Mouse (Mus musculus) right cerebral cortex, postnatal 4 days (tissue): ENCODE data around the gene Cmip.

Experiments
- DNase-seq: peaks from one replicate; pipeline ENCODE4 v3.0.0-alpha.2; 2022

The Cmip gene

GRCm38 (mm10) chr8:117300188-117300587, 43.3 kb downstream of the Cmip start:
- DNase-seq, result no peak

GRCm38 (mm10) chr8:117301457-117302041, 44.7 kb downstream of the Cmip start:
- no peak for DNase-seq

- DNase-seq, result no peak
These were observed 45.2 kb downstream of the Cmip start for GRCm38 (mm10) chr8:117302072-117302471.

GRCm38 (mm10) chr8:117303666-117304065, 46.8 kb downstream of the Cmip start:
- DNase-seq, result no peak

GRCm38 (mm10) chr8:117305405-117305804, 48.5 kb downstream of the Cmip start:
- no peak for DNase-seq

DNA sequence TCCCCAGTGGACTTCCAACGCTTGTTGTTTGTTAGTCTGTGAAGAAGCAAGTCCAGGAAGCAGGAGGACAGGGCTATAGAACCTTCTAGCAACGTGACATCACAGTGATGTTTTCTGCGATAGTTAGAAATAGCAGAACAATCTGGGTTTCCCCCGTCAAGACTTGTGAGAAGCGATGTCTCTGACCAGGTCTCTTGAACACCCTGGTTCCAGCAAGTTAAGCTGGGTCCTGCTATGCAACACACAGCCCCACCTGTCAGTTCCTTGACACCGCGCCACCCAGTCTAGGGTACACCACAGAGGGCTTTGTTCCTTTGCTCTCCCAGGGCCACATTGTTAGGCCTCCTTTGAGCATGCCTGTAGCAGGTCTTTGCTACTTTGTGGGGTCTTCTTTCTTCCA, 49.9 kb downstream of the Cmip start:
- DNase-seq, result no peak

GRCm38 (mm10) chr8:117307221-117307620, 50.4 kb downstream of the Cmip start:
- no peak for DNase-seq

GRCm38 (mm10) chr8:117308303-117309095, 51.6 kb downstream of the Cmip start:
- DNase-seq, result no peak

GRCm38 (mm10) chr8:117309653-117310274, 52.9 kb downstream of the Cmip start:
- DNase-seq, result no peak

DNA sequence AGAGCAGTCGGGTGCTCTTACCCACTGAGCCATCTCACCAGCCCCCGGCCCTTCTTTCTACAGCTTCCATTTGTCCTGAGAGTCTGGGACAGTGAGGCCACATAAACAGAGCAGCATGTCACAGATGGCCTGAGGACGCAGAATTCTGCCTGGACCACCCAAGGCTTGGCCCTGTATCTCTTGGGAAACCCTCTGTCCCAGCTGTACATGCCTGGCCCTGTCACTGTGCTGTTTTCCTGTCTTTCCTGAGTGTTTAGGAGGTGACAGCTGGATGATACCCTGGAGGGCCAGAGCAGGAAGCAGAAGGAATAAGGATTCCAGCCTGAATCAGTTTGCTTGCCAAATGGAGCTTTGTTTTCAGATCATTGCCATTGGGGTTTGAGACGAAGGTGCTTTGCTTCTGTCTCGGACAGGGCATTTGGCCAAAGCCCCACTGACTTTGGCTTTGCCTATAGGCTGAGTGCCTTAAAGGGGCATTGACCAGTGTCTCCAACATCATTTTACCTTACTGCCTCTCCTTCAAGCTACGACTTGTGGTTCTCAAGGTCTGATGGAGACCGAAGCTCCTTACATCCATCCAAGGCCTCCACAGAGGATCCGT, 54.2 kb downstream of the Cmip start:
- DNase-seq, result no peak

DNA sequence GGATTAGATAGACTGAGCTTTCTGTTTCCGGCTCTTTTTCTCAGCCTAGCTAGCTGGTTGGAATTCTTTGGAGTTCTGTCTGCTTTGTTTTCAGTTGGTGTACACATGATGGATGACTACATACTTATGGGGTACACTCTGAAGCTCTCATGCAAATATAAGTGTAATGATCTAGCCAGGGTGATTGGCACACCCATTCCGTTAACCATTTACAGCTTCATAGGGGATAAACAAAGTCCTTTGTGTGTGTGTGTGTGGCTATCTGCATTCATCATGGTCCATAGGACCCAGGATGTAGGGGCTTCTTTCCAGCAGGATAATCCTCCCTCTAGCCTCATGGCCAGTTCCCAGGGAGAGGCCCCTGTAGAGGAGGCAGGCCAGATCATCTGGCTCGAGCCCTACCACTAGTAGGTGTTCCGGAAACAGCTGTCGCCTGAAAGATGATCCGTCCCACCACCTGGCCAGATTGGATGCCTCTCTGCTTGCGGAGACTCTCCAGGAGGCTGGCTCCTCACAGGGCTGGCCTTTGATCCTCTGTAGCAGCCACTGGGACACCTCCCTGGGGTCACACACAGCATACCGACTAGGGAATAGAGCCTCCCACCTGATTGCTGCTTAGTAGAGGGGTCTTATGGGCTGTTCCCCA, 57.6 kb downstream of the Cmip start:
- no peak for DNase-seq

GRCm38 (mm10) chr8:117315727-117316126, 58.9 kb downstream of the Cmip start:
- DNase-seq, result no peak

DNA sequence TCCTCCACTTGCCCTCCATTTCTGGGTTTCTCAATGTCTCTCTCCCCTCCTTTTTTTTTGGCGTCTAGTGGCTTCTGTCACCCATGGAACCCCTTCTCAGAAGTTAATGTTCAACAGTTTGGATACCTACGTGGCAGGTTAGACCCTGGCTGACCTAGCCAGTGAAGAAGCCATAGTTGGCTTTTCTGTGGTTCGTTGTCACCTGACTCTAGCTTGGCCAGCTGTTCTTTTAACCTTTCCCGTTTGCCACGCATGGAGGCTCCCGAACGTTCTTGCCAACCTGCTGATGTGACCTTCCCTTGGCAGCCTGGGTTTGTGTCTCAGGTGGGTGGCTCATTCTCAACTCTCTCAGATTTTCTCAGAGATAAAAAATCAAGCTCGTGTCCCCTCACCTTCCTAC, 60.6 kb downstream of the Cmip start:
- no peak for DNase-seq

- no peak for DNase-seq
These were observed 62.3 kb downstream of the Cmip start for GRCm38 (mm10) chr8:117318911-117319826.

DNA sequence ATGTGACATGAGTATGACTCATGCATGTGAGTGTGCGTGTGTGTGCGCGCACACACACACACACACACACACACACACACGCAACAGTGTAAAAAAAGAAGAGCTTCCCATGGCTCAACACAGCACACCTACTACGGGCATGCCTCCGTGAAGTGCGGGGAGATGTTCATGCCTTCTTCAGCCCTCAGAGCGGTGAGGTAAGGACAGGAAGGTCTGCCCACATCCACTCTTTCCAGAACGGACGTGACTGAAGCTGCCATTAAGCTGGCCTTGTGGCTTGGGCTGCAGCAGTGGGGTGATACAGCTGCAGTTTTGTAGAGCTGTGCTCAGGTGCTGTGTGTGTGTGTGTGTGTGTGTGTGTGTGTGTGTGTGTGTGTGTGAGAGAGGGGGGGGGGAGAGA, 63.8 kb downstream of the Cmip start:
- no peak for DNase-seq

DNA sequence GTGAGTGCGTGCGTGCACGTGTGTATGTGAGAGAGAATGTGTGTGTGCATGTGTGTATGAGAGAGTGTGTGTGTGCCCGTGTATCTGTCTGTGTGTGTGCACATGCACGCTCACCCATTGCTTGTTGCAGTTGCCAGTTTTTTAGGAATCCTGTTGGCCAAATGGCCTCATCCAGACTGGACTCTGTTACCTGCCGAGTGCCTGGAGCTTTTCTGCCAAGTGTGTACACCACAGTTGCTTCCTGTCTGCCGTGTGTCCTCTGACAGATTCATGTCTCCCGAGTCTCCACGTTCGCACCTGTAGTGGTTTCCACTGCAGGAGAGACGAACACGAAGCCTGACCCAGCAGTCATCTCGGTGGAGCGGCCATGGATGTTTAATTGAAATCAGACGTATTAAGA, 64.4 kb downstream of the Cmip start:
- DNase-seq, result no peak

- peak; percentile 44 for DNase-seq
These were observed 65.2 kb downstream of the Cmip start for GRCm38 (mm10) chr8:117322021-117322420.

DNA sequence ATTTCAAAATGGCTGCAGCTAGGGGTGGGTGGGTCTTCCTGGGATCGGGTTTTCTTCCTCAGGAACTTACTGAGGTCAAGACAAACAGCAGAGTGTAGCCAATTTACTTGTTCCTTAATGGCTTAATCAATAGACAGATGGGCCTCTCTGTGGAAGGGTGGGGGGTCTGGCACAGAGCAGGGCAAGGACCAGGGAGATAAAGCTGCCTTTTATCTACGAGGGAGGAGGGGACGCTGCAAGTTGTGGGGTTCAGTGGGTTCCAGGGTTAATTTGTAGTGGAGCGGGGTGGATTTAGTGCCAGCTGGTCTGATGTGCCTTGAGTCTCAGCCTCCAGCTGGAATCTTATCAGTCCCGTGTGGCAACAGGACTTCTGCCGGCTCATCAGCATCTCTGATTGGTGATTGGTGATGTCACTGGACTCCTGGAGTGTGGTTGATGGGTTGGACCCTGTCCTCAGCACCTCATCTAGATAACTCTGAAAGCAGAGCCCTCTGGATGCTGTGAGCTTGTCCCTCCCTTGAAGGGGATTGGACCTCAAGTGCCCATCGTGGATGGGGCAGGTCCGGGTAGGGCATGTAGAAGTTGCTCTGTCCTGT, 65.9 kb downstream of the Cmip start:
- no peak for DNase-seq

DNA sequence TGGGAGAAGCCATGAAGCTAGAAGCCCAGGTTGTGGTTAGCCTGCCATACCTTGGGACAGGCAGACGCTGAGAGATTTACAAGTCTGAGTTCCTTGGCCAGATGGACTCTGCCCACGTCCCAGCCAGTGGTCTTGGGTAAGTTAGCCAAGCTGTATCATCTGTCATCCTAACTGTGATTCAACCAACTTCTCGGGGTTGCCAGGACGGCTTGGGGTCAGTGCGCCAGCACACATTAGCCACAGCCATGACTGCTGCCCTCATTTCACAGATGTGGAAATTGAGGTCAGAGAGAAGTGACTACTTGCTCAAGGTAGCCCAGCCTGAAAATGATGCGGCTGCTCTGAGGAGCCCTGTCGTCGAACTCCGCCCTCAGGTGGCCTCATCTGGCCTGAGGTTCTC, 68.0 kb downstream of the Cmip start:
- no peak for DNase-seq

DNA sequence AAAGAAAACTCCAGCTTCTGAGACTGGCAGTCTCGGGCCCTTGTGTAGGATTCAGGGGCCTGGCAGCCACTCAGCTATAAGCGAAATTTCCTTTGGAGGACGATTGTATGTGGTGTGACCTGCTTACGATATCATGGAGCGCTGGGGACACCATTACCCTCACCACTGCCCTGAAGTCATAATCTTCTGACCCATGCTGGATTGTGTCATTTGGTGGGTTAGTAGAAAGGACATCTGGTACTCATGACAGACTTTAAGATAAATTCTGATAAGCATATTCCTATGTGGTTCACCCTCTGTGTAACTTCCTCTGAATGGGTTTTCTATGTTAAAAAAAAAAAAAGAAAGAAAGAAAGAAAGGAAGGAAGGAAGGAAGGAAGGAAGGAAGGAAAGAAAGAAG, 69.9 kb downstream of the Cmip start:
- DNase-seq, result no peak

DNA sequence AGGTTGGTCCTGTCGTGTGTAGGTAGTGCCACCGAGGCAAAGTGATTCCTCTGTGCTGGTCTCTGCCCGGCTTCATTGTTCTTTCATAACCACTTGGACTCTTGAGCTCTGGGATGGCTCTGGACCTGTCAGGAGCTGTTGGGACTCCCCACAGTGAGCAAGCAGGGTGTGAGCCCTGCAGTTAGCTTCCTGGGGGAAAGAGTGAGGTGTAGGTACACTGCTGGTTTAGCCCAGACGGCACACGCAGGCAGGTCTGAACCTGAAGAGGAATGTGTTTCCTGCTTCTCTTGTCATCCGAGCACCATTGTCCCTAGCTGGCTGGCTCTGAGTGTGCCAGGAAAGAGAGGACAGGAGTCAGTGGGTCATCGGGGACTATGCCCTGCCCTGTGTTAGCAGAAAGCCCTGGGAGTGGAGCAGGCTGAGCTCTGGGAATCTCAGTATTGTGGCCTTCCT, 70.5 kb downstream of the Cmip start:
- DNase-seq, result no peak

DNA sequence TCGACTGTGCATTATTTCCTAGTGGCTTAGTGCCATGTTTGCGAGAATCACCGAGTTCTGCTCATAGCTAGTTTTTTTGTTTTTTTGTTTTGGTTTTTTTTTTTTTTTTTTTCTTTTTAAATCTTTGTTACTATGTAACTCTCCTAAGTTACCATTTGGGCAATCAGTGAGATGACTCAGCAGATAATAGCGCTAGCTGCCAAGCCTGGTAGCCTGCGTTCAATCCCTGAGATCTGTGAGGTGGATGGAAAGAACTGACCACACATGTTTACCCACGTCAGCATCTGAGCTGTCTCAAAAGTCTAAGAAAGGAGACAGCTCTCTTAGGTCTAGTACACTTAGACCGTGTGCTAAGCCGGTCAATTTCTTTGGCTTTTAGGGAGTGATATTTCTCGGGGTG, 71.9 kb downstream of the Cmip start:
- no peak for DNase-seq
